Mouse (Mus musculus) heart, embryonic 16.5 days (tissue): Measurements from ENCODE around the gene Tdrd6. TPM values are rescaled to one million over a fixed set of nuclear protein-coding genes. Genes with fewer than 3 reads are reported as not detected.

Experiments
- ATAC-seq: fragments of 200-750 bp; cut with Nextera tagmentation; replicated peaks from 2 replicates; pipeline ENCODE4 v1.8.0; 2017; ENCODE audit warnings: moderate number of reproducible peaks; ENCODE audit not compliant: insufficient read depth, low FRiP score; ENCODE audit errors: extremely low read depth
- H3K27ac ChIP-seq: fragments of 300-500 bp; sonication (generic); 2 replicates; pipeline ENCODE4 v1.5.1; 2014; ENCODE audit warnings: mild to moderate bottlenecking, low read length, control low read depth, moderate library complexity
- H3K27me3 ChIP-seq: fragments of 300-500 bp; sonication (generic); 2 replicates; pipeline ENCODE4 v1.6.1; 2014; ENCODE audit warnings: low read length, mixed read lengths; ENCODE audit not compliant: control insufficient read depth, insufficient read depth
- H3K36me3 ChIP-seq: fragments of 300-500 bp; sonication (generic); 2 replicates; pipeline ENCODE4 v1.6.1; 2014; ENCODE audit not compliant: control insufficient read depth, insufficient read depth
- H3K4me1 ChIP-seq: fragments of 300-500 bp; sonication (generic); 2 replicates; pipeline ENCODE4 v1.6.1; 2014; ENCODE audit warnings: low read length, mixed read lengths; ENCODE audit not compliant: control insufficient read depth, insufficient read depth
- H3K4me2 ChIP-seq: fragments of 300-500 bp; sonication (generic); 2 replicates; pipeline ENCODE4 v1.6.1; 2014; ENCODE audit warnings: low read depth, mild to moderate bottlenecking, control low read depth, low read length
- H3K4me3 ChIP-seq: fragments of 300-500 bp; sonication (generic); 2 replicates; pipeline ENCODE4 v1.5.1; 2014; ENCODE audit warnings: mild to moderate bottlenecking, control low read depth, low read length
- H3K9ac ChIP-seq: fragments of 300-500 bp; sonication (generic); 2 replicates; pipeline ENCODE4 v1.6.1; 2014; ENCODE audit warnings: low read length, control low read depth
- H3K9me3 ChIP-seq: fragments of 300-500 bp; sonication (generic); replicated peaks from 2 replicates; pipeline ENCODE4 v1.6.1; 2016; ENCODE audit warnings: low read length; ENCODE audit not compliant: control insufficient read depth
- WGBS: fragments of 180-500 bp; shearing (Covaris S2); extraction: QIAGEN DNeasy Blood & Tissue Kit; methylation state at CpG from one replicate; pipeline ENCODE4 v1.1.7; 2014; 5-methylcytosine and 5-hydroxymethylcytosine counted together
- polyA plus RNA-seq: library from polyadenylated mRNA; unstranded; fragments of >200 nt; fragmentation: Nextera tagmentation; extraction: Ambion mirVana; gene quantifications from 2 replicates; pipeline ENCODE4 v1.2.1, GENCODE M21; 2015

The Tdrd6 gene
- 0.03 TPM in 1 of 2 replicates, not detected in the other for polyA plus RNA-seq

DNA sequence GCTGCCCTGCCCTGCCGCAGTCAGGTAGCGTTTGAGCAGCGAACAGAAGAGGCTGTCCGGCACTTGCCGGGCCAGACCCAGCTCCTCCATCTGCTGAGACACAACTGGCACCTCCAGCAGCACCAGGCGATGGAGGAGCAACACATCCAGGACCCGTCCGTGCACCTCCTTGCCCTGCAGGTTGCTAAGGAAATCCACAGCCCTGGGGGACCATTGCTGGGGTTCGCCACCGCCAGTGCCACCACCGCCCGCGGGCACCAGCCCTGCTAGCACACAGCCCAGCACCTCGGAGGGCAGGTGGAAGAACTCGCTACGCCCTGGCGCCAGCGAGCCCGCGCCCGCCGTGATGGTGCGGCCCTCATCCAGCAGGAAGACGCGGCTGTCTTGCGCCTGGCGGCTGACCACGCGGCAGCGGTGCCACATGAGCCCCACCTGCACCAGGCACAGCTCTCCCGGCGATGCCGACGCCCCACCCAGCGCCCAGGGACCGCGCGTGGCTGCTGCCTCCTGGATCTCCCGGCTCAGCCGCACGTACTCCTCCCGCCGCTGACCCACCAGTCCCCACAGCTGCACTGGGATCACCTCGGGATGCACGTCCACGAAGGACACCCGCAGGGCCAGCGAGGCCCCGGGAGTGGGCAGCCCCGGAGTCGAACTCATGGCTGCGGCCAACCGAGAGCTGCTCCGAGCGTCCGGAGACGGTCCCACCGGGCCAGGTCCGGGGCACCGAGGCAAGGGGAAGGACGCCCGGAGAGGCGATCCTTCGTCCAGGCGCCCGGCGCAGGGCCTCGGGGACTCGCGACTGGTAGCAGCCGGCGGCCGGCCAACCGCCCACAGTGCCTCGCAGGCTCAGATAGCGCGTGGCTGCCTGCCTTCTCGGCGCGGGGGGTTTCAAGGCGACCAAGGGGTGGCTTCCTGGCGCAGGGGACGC, at the start of gene Tdrd6:
Tdrd6 (minus strand) TSS at position 804 of the 931 bp plus-strand sequence.
- ATAC-seq: peak; percentile 32; the same call in 1 of the 2 replicates
- Histone ChIP-seq H3K4me2 (peak within 1 kb of the TSS; percentile 71), H3K9me3 (0 out of 2 replicates have a peak, but pooled peaks cover 3% of the 10 kb centered on the region), H3K4me1 (peaks cover 10% of the 10 kb centered on the region), H3K36me3 (no peaks in the 10 kb centered on the region), H3K9ac (peak within 1 kb of the TSS; percentile 38), H3K27me3 (peaks cover 36% of the 10 kb centered on the region), H3K4me3 (peak within 1 kb of the TSS; percentile 49), H3K27ac (no peak within 1 kb of the TSS)
- WGBS: 3% methylated on average over 80 of the region's 83 CpGs

DNA sequence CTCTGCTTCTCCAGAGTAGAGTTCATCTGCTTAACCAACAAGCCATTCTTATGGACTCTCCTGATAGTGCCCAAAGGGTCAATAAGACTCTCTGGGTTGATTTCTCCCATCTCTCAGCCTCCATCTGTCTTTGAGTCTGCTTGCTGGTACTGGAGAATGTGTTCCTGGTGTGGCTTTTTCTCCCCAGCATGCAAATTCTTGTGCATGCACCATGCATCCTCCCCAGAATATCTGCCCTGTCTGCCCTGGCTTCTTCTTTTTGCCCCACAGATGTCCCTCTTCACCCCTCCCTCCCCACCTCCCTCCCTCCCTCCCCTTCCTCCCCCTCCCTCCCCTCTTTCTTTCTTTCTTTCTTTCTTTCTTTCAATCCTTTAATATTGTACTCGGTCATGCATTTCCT, 47.2 kb upstream of the Tdrd6 start:
- Histone ChIP-seq H3K4me3 (no peak overlapping the region), H3K27me3 (no peaks in the 10 kb centered on the region), H3K9me3 (no peaks in the 10 kb centered on the region), H3K36me3 (peaks cover 17% of the 10 kb centered on the region), H3K27ac (no peak overlapping the region), H3K4me1 (peaks cover 12% of the 10 kb centered on the region), H3K9ac (no peak overlapping the region), H3K4me2 (no peak overlapping the region)
- ATAC-seq: no peak
- 21% methylated on average over 1 of the region's 1 CpGs for WGBS

DNA sequence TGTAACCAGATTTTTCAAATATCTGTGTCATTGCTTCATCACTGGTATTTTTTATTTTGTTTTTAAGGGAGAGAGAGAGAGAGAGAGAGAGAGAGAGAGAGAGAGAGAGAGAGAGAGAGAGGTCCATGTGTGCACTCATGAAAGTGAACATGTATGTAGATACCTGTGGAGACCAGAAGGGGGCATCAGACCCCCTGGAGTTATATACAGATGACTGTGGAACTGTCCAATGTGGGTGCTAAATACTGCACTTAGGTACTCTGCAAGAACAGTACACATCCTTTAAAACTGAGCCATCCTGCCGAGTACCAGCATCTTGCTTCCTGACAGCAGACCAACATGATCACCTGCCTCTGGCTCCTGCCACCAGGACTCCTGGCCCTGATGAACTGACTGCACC, 46.1 kb upstream of the Tdrd6 start:
- no peak for ATAC-seq
- no peak overlapping the region for H3K9ac ChIP-seq
- no peak overlapping the region for H3K27ac ChIP-seq
- H3K27me3 ChIP-seq: no peaks in the 10 kb centered on the region
- H3K9me3 ChIP-seq: no peaks in the 10 kb centered on the region
- peaks cover 12% of the 10 kb centered on the region for H3K4me1 ChIP-seq
- H3K36me3 ChIP-seq: peaks cover 14% of the 10 kb centered on the region
- no peak overlapping the region for H3K4me2 ChIP-seq
- H3K4me3 ChIP-seq: no peak overlapping the region
- WGBS: 96% methylated on average over 1 of the region's 1 CpGs

DNA sequence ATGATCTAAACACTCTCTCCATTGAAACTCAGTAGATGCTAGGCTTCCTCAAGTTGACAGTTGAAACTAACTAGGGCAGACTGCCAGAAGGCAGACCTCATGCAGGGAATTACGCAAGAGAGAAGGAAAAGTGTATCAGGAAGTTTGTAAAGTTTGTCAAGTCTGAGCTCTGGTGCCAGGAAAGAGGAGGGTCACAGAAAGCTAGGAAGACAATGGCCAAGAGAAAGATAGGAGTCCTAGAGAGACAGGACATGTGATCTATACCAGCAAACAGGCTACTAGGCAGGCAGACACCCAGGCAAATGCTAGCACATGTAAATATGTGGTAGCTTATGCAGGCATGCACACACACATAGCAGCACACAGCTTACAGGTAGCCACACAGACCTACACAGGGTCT, 45.1 kb upstream of the Tdrd6 start:
- no peaks in the 10 kb centered on the region for H3K9me3 ChIP-seq
- H3K27ac ChIP-seq: peak overlapping the region; percentile 22; the same call in 1 of the 2 replicates
- no peak overlapping the region for H3K4me2 ChIP-seq
- H3K27me3 ChIP-seq: no peaks in the 10 kb centered on the region
- peaks cover 6% of the 10 kb centered on the region for H3K36me3 ChIP-seq
- no peak overlapping the region for H3K9ac ChIP-seq
- 48% methylated on average over 1 of the region's 1 CpGs for WGBS
- no peak for ATAC-seq
- peaks cover 12% of the 10 kb centered on the region for H3K4me1 ChIP-seq
- H3K4me3 ChIP-seq: no peak overlapping the region

DNA sequence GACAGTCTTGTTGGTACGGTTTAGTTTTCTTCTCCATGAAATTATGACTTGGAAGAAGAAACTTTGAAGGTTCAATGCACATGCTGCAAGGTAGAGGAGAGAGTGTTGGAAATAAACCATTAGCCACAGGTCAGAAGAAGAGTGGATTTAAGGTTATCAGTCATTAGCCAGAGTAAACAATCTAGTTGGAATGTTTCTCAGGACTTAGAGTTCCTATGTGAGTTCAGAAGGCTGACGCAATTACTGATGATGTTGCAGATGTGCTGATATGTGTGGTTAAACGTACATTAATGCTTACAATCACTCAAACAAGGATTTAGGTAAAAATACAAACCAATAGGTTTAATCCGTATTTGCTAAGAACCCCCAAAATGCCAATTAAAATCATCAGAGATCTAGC, 41.8 kb upstream of the Tdrd6 start:
- no peak overlapping the region for H3K9ac ChIP-seq
- no peaks in the 10 kb centered on the region for H3K36me3 ChIP-seq
- H3K4me1 ChIP-seq: peaks cover 21% of the 10 kb centered on the region
- no peak overlapping the region for H3K4me2 ChIP-seq
- WGBS: 80% methylated on average over 4 of the region's 4 CpGs
- no peaks in the 10 kb centered on the region for H3K27me3 ChIP-seq
- no peaks in the 10 kb centered on the region for H3K9me3 ChIP-seq
- ATAC-seq: no peak
- no peak overlapping the region for H3K27ac ChIP-seq
- H3K4me3 ChIP-seq: no peak overlapping the region

DNA sequence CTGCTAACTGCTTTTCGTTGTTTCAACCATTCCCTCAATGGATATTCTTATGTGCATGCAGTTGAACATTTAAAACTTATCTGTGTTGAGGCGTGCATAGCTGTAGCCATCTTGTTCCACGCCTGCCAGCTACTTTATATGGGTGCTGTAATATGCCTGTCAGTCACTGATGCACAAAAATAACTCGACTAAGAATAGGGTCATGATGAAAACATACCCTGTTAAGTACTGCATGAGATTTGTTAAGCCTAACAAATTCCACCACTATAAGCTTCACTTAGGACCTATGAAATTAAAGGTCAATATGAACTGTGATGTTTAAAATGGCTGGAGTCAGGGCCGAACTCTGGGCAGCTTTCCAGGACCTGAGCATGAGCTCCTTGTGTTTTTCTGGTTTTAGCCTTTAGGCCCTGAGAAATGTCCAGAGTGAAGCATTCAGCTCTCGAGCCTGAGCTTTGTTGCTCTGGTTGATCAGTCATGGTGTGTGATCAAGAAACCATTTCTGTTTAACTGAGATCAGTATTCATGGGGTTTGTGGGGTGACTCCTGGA, 39.1 kb upstream of the Tdrd6 start:
- Histone ChIP-seq H3K4me3 (peak overlapping the region; percentile 82), H3K4me1 (peaks cover 18% of the 10 kb centered on the region), H3K36me3 (no peaks in the 10 kb centered on the region), H3K27ac (peak overlapping the region; percentile 90), H3K9ac (peak overlapping the region; percentile 84), H3K27me3 (no peaks in the 10 kb centered on the region), H3K4me2 (peak overlapping the region; percentile 93), H3K9me3 (no peaks in the 10 kb centered on the region)
- 33% methylated on average over 6 of the region's 6 CpGs for WGBS
- ATAC-seq: peak; percentile 47; the same call in 1 of the 2 replicates

DNA sequence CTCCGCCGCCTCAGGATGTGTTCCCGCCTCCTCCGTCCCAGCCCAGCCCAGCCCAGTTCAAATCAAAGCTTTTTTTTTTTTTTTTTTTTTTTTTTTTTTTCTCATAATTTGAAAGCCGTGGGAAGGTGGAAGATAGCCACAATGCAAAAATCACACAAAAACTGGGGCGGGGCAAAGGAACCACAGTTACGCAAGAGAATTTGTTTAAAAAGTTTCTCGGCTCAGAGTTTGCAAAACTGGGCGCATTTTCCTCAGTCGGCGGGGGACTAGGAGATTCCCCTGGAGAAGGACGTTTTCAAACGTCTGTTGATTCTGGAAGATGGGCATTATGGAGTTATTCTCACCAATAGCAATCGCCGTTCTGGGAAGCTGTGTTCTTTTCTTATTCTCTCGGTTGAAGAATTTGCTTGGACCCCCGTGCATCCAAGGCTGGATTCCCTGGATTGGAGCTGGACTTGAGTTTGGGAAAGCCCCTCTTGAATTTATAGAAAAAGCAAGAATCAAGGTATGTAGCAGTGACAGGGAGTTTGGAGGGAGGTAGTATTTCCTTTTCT, 37.3 kb upstream of the Tdrd6 start, which contains the start of gene Cyp39a1:
Cyp39a1 (plus strand) TSS at position 136 of the 554 bp plus-strand sequence.
- peak within 1 kb of the TSS; percentile 82 for H3K4me3 ChIP-seq
- peak within 1 kb of the TSS; percentile 88 for H3K9ac ChIP-seq
- ATAC-seq: no peak
- peaks cover 15% of the 10 kb centered on the region for H3K4me1 ChIP-seq
- WGBS: under 1% methylated on average over 17 of the region's 17 CpGs
- H3K9me3 ChIP-seq: no peaks in the 10 kb centered on the region
- H3K27me3 ChIP-seq: no peaks in the 10 kb centered on the region
- peak within 1 kb of the TSS; percentile 93 for H3K4me2 ChIP-seq
- H3K27ac ChIP-seq: peak within 1 kb of the TSS; percentile 90
- no peaks in the 10 kb centered on the region; the same call in 1 of the 2 replicates for H3K36me3 ChIP-seq

DNA sequence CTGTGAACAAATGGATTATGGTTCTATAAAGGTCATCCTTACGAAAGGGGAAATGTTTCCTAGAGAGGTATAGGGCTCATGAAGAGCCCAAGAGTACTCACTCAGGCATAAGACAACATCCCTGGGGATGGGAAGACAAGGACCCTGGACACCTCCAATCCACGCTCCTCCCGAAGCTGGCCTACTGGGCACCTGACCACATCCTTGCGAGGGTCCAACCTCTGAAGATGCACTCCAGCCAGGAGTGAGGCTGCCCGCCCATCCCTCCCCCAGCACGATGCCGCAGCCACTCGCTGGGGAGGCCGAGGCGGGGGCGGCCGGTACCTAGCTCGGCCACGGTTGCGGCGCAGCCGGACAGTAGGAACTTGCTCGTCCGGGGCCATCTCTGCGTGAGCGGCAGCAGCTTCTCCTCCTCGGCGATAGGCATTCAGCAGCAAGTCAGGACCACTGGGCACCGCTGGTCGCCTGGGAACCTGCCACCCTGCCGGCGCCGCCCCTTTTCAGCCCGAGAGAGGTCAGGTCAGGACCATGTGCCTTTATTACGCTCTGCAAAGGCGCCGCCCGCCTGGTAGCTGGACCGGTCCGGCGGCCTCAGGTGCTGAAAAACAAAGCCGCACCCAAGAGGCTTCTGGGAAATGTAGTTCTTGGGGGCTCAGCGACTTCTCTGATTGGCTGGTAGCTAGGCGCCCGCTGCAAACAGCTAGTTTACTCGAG, 36.6 kb upstream of the Tdrd6 start, which contains the start of gene Slc25a27:
Slc25a27 (minus strand) TSS at position 639 of the 714 bp plus-strand sequence.
- peak within 1 kb of the TSS; percentile 93 for H3K4me2 ChIP-seq
- peak; percentile 97 for ATAC-seq
- H3K27me3 ChIP-seq: no peaks in the 10 kb centered on the region
- H3K36me3 ChIP-seq: no peaks in the 10 kb centered on the region; the same call in 1 of the 2 replicates
- no peaks in the 10 kb centered on the region for H3K9me3 ChIP-seq
- peaks cover 15% of the 10 kb centered on the region for H3K4me1 ChIP-seq
- H3K4me3 ChIP-seq: peak within 1 kb of the TSS; percentile 82
- peak within 1 kb of the TSS; percentile 74 for H3K27ac ChIP-seq
- peak within 1 kb of the TSS; percentile 88 for H3K9ac ChIP-seq
- WGBS: 1% methylated on average over 41 of the region's 41 CpGs
